18 mouse cellular contexts compared by ENCODE assay signal in genomic region chr9:120114051-120114788, GRCm38 (mm10). TPM values are rescaled to one million over a fixed set of nuclear protein-coding genes. Genes with fewer than 3 reads are reported as not detected.
DNase-seq lines count a peak whose midpoint lies in the region; ATAC-seq and TF ChIP-seq lines count a peak whose summit lies in the region.
"Had no signal": no experiment of that assay in that cellular context is flagged by ENCODE, and none has a peak within 500 bp of the region (broad histone marks: within the 10 kb centered on the region; RNA-seq: fewer than 3 reads in every experiment).

No protein-coding gene starts in this region.

- peaks cover 27% of the 10 kb centered on the region for H3K36me3 ChIP-seq in forebrain, embryonic 10.5 days (replicated peaks)
- peaks cover 19% of the 10 kb centered on the region for H3K36me3 ChIP-seq in forebrain, embryonic 13.5 days (ENCODE audit: poor library complexity, severe bottlenecking)
- H3K36me3 ChIP-seq in liver, embryonic 11.5 days (ENCODE audit: control insufficient read depth, insufficient read depth, low read length): peaks cover 19% of the 10 kb centered on the region
- peaks cover 46% of the 10 kb centered on the region for H3K36me3 ChIP-seq in G1E (replicated peaks)
- peaks cover 30% of the 10 kb centered on the region for H3K36me3 ChIP-seq in liver, embryonic 13.5 days

- DNase-seq in forebrain, embryonic 10.5 days (ENCODE audit: extremely low spot score, low spot score): no peak
- no peak for DNase-seq in liver, embryonic 11.5 days (ENCODE audit: low spot score)
- DNase-seq in liver (no peak), G1E (ENCODE audit: low spot score) (no peak)
- DNase-seq in liver, embryonic 13.5 days: no peak
- DNase-seq in thymus, adult 18-20 months: no peak
- DNase-seq: adrenal gland, adult 8-10 months; cerebellum, adult 11 months; cerebellum, postnatal 14 days; embryo, embryonic 11 days; gastrocnemius, postnatal 10 days; heart, postnatal 4 days had no signal

- H3K4me1 ChIP-seq in forebrain, embryonic 10.5 days: peaks cover 14% of the 10 kb centered on the region
- H3K4me1 ChIP-seq in forebrain, embryonic 13.5 days: peaks cover 7% of the 10 kb centered on the region
- H3K4me1 ChIP-seq in liver, embryonic 11.5 days (replicated peaks; ENCODE audit: control insufficient read depth, insufficient read depth, low read length): peaks cover 44% of the 10 kb centered on the region
- peaks cover 80% of the 10 kb centered on the region for H3K4me1 ChIP-seq in G1E (ENCODE audit: insufficient read depth, low read depth, low read length)
- H3K4me1 ChIP-seq in liver, embryonic 13.5 days (replicated peaks): peaks cover 87% of the 10 kb centered on the region

- ATAC-seq in forebrain, embryonic 13.5 days: no peak
- ATAC-seq in liver, embryonic 11.5 days (replicated peaks; ENCODE audit: low FRiP score): no peak
- ATAC-seq in G1E (ENCODE audit: extremely low read depth, insufficient number of reproducible peaks, low FRiP score, poor library complexity, severe bottlenecking): no peak
- ATAC-seq in liver, embryonic 13.5 days (ENCODE audit: low read depth): no peak
- ATAC-seq in erythroid progenitor cell, adult 5-6 weeks (replicated peaks; ENCODE audit: low FRiP score, poor library complexity, severe bottlenecking): no peak

- no peaks in the 10 kb centered on the region for H3K27me3 ChIP-seq in forebrain, embryonic 10.5 days (ENCODE audit: poor library complexity, severe bottlenecking)
- H3K27me3 ChIP-seq in forebrain, embryonic 13.5 days: no peaks in the 10 kb centered on the region
- no peaks in the 10 kb centered on the region for H3K27me3 ChIP-seq in liver, embryonic 11.5 days (replicated peaks; ENCODE audit: control insufficient read depth, insufficient read depth, low read length)
- no peaks in the 10 kb centered on the region for H3K27me3 ChIP-seq in G1E (ENCODE audit: insufficient read depth, low read length)
- H3K27me3 ChIP-seq in liver, embryonic 13.5 days: no peaks in the 10 kb centered on the region

- H3K4me2 ChIP-seq in forebrain, embryonic 13.5 days: no peak overlapping the region
- peak overlapping the region; percentile 82 for H3K4me2 ChIP-seq in liver, embryonic 11.5 days
- H3K4me2 ChIP-seq in liver, embryonic 13.5 days: peak overlapping the region; percentile 95
- H3K4me2 ChIP-seq: midbrain, embryonic 11.5 days had no signal

- H3K9ac ChIP-seq in forebrain, embryonic 13.5 days: no peak overlapping the region
- peak overlapping the region; percentile 83 for H3K9ac ChIP-seq in liver, embryonic 11.5 days (ENCODE audit: low read depth, low read length)
- H3K9ac ChIP-seq in liver, embryonic 13.5 days: peak overlapping the region; percentile 93

- peak overlapping the region; percentile 54; the same call in 1 of the 2 replicates for H3K27ac ChIP-seq in forebrain, embryonic 10.5 days
- no peak overlapping the region for H3K27ac ChIP-seq in forebrain, embryonic 13.5 days
- H3K27ac ChIP-seq in liver, embryonic 11.5 days (ENCODE audit: low read depth, low read length): peak overlapping the region; percentile 99
- H3K27ac ChIP-seq in liver, embryonic 13.5 days: peak overlapping the region; percentile 100
- H3K27ac ChIP-seq: left cerebral cortex, adult 2 months had no signal

- no peak overlapping the region for H3K4me3 ChIP-seq in forebrain, embryonic 10.5 days
- no peak overlapping the region for H3K4me3 ChIP-seq in forebrain, embryonic 13.5 days
- peak overlapping the region; percentile 58 for H3K4me3 ChIP-seq in liver, embryonic 11.5 days (ENCODE audit: low read depth, low read length)
- H3K4me3 ChIP-seq in G1E (ENCODE audit: low read depth, low read length): peak overlapping the region; percentile 68
- H3K4me3 ChIP-seq in liver, embryonic 13.5 days (replicated peaks): peak overlapping the region; percentile 74
- H3K4me3 ChIP-seq: left cerebral cortex, adult 2 months had no signal

- no peak for TF ChIP-seq CTCF in G1E (IDR thresholded peaks at IDR 0.05; ENCODE audit: low read depth, low read length)

- H3K9me3 ChIP-seq in forebrain, embryonic 10.5 days: no peaks in the 10 kb centered on the region
- no peaks in the 10 kb centered on the region for H3K9me3 ChIP-seq in forebrain, embryonic 13.5 days (replicated peaks)
- no peaks in the 10 kb centered on the region for H3K9me3 ChIP-seq in liver, embryonic 11.5 days (ENCODE audit: control insufficient read depth, low read length)
- H3K9me3 ChIP-seq in G1E (replicated peaks): no peaks in the 10 kb centered on the region
- H3K9me3 ChIP-seq in liver, embryonic 13.5 days (replicated peaks): no peaks in the 10 kb centered on the region

- 93% methylated on average over 16 of the region's 17 CpGs for WGBS in forebrain, embryonic 10.5 days
- 88% methylated on average over 17 of the region's 17 CpGs for WGBS in forebrain, embryonic 13.5 days
- WGBS in liver, embryonic 11.5 days: 85% methylated on average over 17 of the region's 17 CpGs
- 73% methylated on average over 17 of the region's 17 CpGs for WGBS in liver, embryonic 13.5 days (ENCODE audit: insufficient replicate concordance)

RNA-seq across cellular contexts. Expression of gene Slc25a38, which starts 4.0 kb away (rescaled TPM):
- 40.8 and 44.3 TPM in 2 replicates for polyA plus RNA-seq in forebrain, embryonic 10.5 days (2016; fragmentation: Nextera tagmentation; extraction: Ambion mirVana)
- polyA plus RNA-seq in forebrain, embryonic 13.5 days (2015; fragmentation: Nextera tagmentation; extraction: Ambion mirVana): 31.2 and 38.8 TPM in 2 replicates
- 138 and 147 TPM in 2 replicates for polyA plus RNA-seq in liver, embryonic 11.5 days (2014; fragmentation: Nextera tagmentation; extraction: Ambion mirVana)
- total RNA-seq in G1E (2014; fragmentation: Nextera tagmentation): 56.2 and 59.8 TPM in 2 replicates
- total RNA-seq in G1E (2017): 39.1 and 44.2 TPM in 2 replicates
- polyA plus RNA-seq in G1E (2012): 38.8 and 51.2 TPM in 2 replicates
- 137 and 138 TPM in 2 replicates for polyA plus RNA-seq in liver, embryonic 13.5 days (2015; fragmentation: Nextera tagmentation; extraction: Ambion mirVana)
- 271 and 362 TPM in 2 replicates for total RNA-seq in erythroid progenitor cell, adult 5-6 weeks (2015; ENCODE audit: low replicate concordance)
- 322 and 446 TPM in 2 replicates for total RNA-seq in erythroid progenitor cell, adult 5-6 weeks (2017; ENCODE audit: low replicate concordance)

RNA-seq across cellular contexts. Expression of gene Rpsa, which starts 13.3 kb away (rescaled TPM):
- polyA plus RNA-seq in forebrain, embryonic 10.5 days (2016; fragmentation: Nextera tagmentation; extraction: Ambion mirVana): 1,594 and 1,616 TPM in 2 replicates
- 1,184 and 1,248 TPM in 2 replicates for polyA plus RNA-seq in forebrain, embryonic 13.5 days (2015; fragmentation: Nextera tagmentation; extraction: Ambion mirVana)
- polyA plus RNA-seq in liver, embryonic 11.5 days (2014; fragmentation: Nextera tagmentation; extraction: Ambion mirVana): 1,895 and 1,977 TPM in 2 replicates
- total RNA-seq in G1E (2014; fragmentation: Nextera tagmentation) (4,941 and 5,512 TPM in 2 replicates), G1E (2017) (6,009 and 6,679 TPM in 2 replicates)
- polyA plus RNA-seq in G1E (2012): 3,654 and 17,705 TPM in 2 replicates
- polyA plus RNA-seq in liver, embryonic 13.5 days (2015; fragmentation: Nextera tagmentation; extraction: Ambion mirVana): 1,061 and 1,158 TPM in 2 replicates
- total RNA-seq in erythroid progenitor cell, adult 5-6 weeks (2015; ENCODE audit: low replicate concordance): 703 and 915 TPM in 2 replicates
- 860 and 1,041 TPM in 2 replicates for total RNA-seq in erythroid progenitor cell, adult 5-6 weeks (2017; ENCODE audit: low replicate concordance)

RNA-seq across cellular contexts. Expression of gene Ccr8, which starts 22.3 kb away (rescaled TPM):
- not detected in 2 replicates for polyA plus RNA-seq in forebrain, embryonic 10.5 days (2016; fragmentation: Nextera tagmentation; extraction: Ambion mirVana)
- polyA plus RNA-seq in forebrain, embryonic 13.5 days (2015; fragmentation: Nextera tagmentation; extraction: Ambion mirVana): not detected in 2 replicates
- not detected in 2 replicates for polyA plus RNA-seq in liver, embryonic 11.5 days (2014; fragmentation: Nextera tagmentation; extraction: Ambion mirVana)
- not detected in 2 replicates for total RNA-seq in G1E (2014; fragmentation: Nextera tagmentation)
- not detected in 2 replicates for total RNA-seq in G1E (2017)
- not detected in 2 replicates for polyA plus RNA-seq in G1E (2012)
- 0.13 TPM in 1 of 2 replicates, not detected in the other for polyA plus RNA-seq in liver, embryonic 13.5 days (2015; fragmentation: Nextera tagmentation; extraction: Ambion mirVana)
- not detected in 2 replicates for total RNA-seq in erythroid progenitor cell, adult 5-6 weeks (2015; ENCODE audit: low replicate concordance)
- not detected in 2 replicates for total RNA-seq in erythroid progenitor cell, adult 5-6 weeks (2017; ENCODE audit: low replicate concordance)
- total RNA-seq: adrenal gland, adult 8-10 months; heart, adult 8-10 months; heart, postnatal 4 days; left cerebral cortex, adult 2 months; liver, adult 2 months had no signal
- polyA plus RNA-seq: midbrain, embryonic 11.5 days had no signal

RNA-seq across cellular contexts. Expression of gene Mobp, which starts 35.3 kb away (rescaled TPM):
- 1.7 and 1.9 TPM in 2 replicates for polyA plus RNA-seq in forebrain, embryonic 10.5 days (2016; fragmentation: Nextera tagmentation; extraction: Ambion mirVana)
- polyA plus RNA-seq in forebrain, embryonic 13.5 days (2015; fragmentation: Nextera tagmentation; extraction: Ambion mirVana): 0.49 and 0.89 TPM in 2 replicates
- not detected in 2 replicates for polyA plus RNA-seq in liver, embryonic 11.5 days (2014; fragmentation: Nextera tagmentation; extraction: Ambion mirVana)
- total RNA-seq in G1E (2014; fragmentation: Nextera tagmentation) (not detected in 2 replicates), G1E (2017) (0.38 TPM in 1 of 2 replicates, not detected in the other)
- polyA plus RNA-seq in G1E (2012): not detected in 2 replicates
- polyA plus RNA-seq in liver, embryonic 13.5 days (2015; fragmentation: Nextera tagmentation; extraction: Ambion mirVana): not detected in 2 replicates
- total RNA-seq in erythroid progenitor cell, adult 5-6 weeks (2015; ENCODE audit: low replicate concordance): not detected in 2 replicates
- not detected in 2 replicates for total RNA-seq in erythroid progenitor cell, adult 5-6 weeks (2017; ENCODE audit: low replicate concordance)
- total RNA-seq: heart, postnatal 4 days; liver, adult 2 months had no signal
- polyA plus RNA-seq: liver, adult 2 months had no signal

RNA-seq across cellular contexts. Expression of gene Cx3cr1, which starts 44.5 kb away (rescaled TPM):
- polyA plus RNA-seq in forebrain, embryonic 10.5 days (2016; fragmentation: Nextera tagmentation; extraction: Ambion mirVana): 4.7 and 4.8 TPM in 2 replicates
- polyA plus RNA-seq in forebrain, embryonic 13.5 days (2015; fragmentation: Nextera tagmentation; extraction: Ambion mirVana): 4.9 and 5.0 TPM in 2 replicates
- polyA plus RNA-seq in liver, embryonic 11.5 days (2014; fragmentation: Nextera tagmentation; extraction: Ambion mirVana): 5.7 and 7.0 TPM in 2 replicates
- not detected in 2 replicates for total RNA-seq in G1E (2014; fragmentation: Nextera tagmentation)
- 0.22 TPM in 1 of 2 replicates, not detected in the other for total RNA-seq in G1E (2017)
- polyA plus RNA-seq in G1E (2012): not detected in 2 replicates
- polyA plus RNA-seq in liver, embryonic 13.5 days (2015; fragmentation: Nextera tagmentation; extraction: Ambion mirVana): 3.5 and 4.3 TPM in 2 replicates
- 4.2 and 6.1 TPM in 2 replicates for total RNA-seq in erythroid progenitor cell, adult 5-6 weeks (2015; ENCODE audit: low replicate concordance)
- total RNA-seq in erythroid progenitor cell, adult 5-6 weeks (2017; ENCODE audit: low replicate concordance): 2.5 and 3.7 TPM in 2 replicates

Comparison
In these comparisons a context has a peak if more than half of its experiments do, and no peak if none do; other contexts are left out.
1. H3K4me3 ChIP-seq: peak in liver, embryonic 11.5 days (single experiment), G1E (single experiment) and liver, embryonic 13.5 days (single experiment); none in forebrain, embryonic 10.5 days (single experiment) and forebrain, embryonic 13.5 days (single experiment).